Mouse (Mus musculus): Measurements from ENCODE around the gene Bphl. TPM values are rescaled to one million over a fixed set of nuclear protein-coding genes. Genes with fewer than 3 reads are reported as not detected.
A peak's percentile ranks its signal among the peaks of the same experiment; 100 is the strongest.

Gene Bphl
- 34.4 and 44.0 TPM in 2 replicates for polyA plus RNA-seq (2016; fragmentation: Nextera tagmentation; extraction: Ambion mirVana)

- peaks cover 4% of the 10 kb centered on the region; the same call in 1 of the 2 replicates for H3K9me3 ChIP-seq (replicated peaks)
- H3K27me3 ChIP-seq, result no peaks in the 10 kb centered on the region
- ATAC-seq (ENCODE audit: low FRiP score), result peak; percentile 96
- H3K4me3 ChIP-seq, result peak within 1 kb of the TSS; percentile 65
- peak within 1 kb of the TSS; percentile 84 for H3K27ac ChIP-seq
- peak within 1 kb of the TSS; percentile 80 for H3K9ac ChIP-seq
- 0 out of 2 replicates have a peak, but pooled peaks cover 7% of the 10 kb centered on the region for H3K36me3 ChIP-seq
- under 1% methylated on average over 37 of the region's 37 CpGs for WGBS
- H3K4me2 ChIP-seq (replicated peaks), result peak within 1 kb of the TSS; percentile 77
- H3K4me1 ChIP-seq, result peaks cover 19% of the 10 kb centered on the region
Measured at GRCm38 (mm10) chr13:34037172-34038055, at the start of gene Bphl. Gene Bphl (plus strand): TSS chr13:34037597.

GRCm38 (mm10) chr13:33989625-33990024 is 47.8 kb upstream of the Bphl start:
- Histone ChIP-seq H3K4me1 (no peaks in the 10 kb centered on the region), H3K9ac (no peak overlapping the region), H3K36me3 (0 out of 2 replicates have a peak, but pooled peaks cover 4% of the 10 kb centered on the region), H3K9me3 (replicated peaks) (no peaks in the 10 kb centered on the region), H3K4me2 (replicated peaks) (no peak overlapping the region), H3K27me3 (no peaks in the 10 kb centered on the region), H3K4me3 (no peak overlapping the region), H3K27ac (no peak overlapping the region)
- 85% methylated on average over 5 of the region's 5 CpGs for WGBS
- no peak for ATAC-seq (ENCODE audit: low FRiP score)

- 13% methylated on average over 1 of the region's 1 CpGs for WGBS
- Histone ChIP-seq H3K36me3 (0 out of 2 replicates have a peak, but pooled peaks cover 9% of the 10 kb centered on the region), H3K9me3 (replicated peaks) (no peaks in the 10 kb centered on the region), H3K4me2 (replicated peaks) (no peak overlapping the region), H3K4me3 (no peak overlapping the region), H3K27me3 (no peaks in the 10 kb centered on the region), H3K4me1 (no peaks in the 10 kb centered on the region), H3K27ac (no peak overlapping the region), H3K9ac (no peak overlapping the region)
- ATAC-seq (ENCODE audit: low FRiP score), result no peak
Measured at GRCm38 (mm10) chr13:33995197-33995596, 42.2 kb upstream of the Bphl start.

- Histone ChIP-seq H3K36me3 (0 out of 2 replicates have a peak, but pooled peaks cover 5% of the 10 kb centered on the region), H3K4me2 (replicated peaks) (peak within 1 kb of the TSS; percentile 74), H3K4me3 (peak within 1 kb of the TSS; percentile 97), H3K9ac (peak within 1 kb of the TSS; percentile 90), H3K4me1 (peaks cover 12% of the 10 kb centered on the region), H3K27me3 (no peaks in the 10 kb centered on the region), H3K9me3 (replicated peaks) (no peaks in the 10 kb centered on the region), H3K27ac (peak within 1 kb of the TSS; percentile 90)
- ATAC-seq (ENCODE audit: low FRiP score), result peak; percentile 97
- WGBS, result under 1% methylated on average over 92 of the region's 92 CpGs
Measured at GRCm38 (mm10) chr13:34002058-34003006, 35.1 kb upstream of the Bphl start, which contains the start of the genes Ripk1 and Serpinb6a. Gene Ripk1 (plus strand): TSS chr13:34002363. Gene Serpinb6a (minus strand): TSS chr13:34002794.

GRCm38 (mm10) chr13:34003058-34003457 is 34.3 kb upstream of the Bphl start:
- H3K9ac ChIP-seq, result peak overlapping the region; percentile 90
- peaks cover 12% of the 10 kb centered on the region for H3K4me1 ChIP-seq
- ATAC-seq (ENCODE audit: low FRiP score), result 0 out of 2 replicates have a peak, but pooled peaks have one; percentile 8
- 17% methylated on average over 5 of the region's 5 CpGs for WGBS
- peak overlapping the region; percentile 97 for H3K4me3 ChIP-seq
- 0 out of 2 replicates have a peak overlapping the region, but pooled peaks have one; percentile 52 for H3K27ac ChIP-seq
- no peaks in the 10 kb centered on the region for H3K36me3 ChIP-seq
- H3K27me3 ChIP-seq, result no peaks in the 10 kb centered on the region
- H3K4me2 ChIP-seq (replicated peaks), result peak overlapping the region; percentile 74
- H3K9me3 ChIP-seq (replicated peaks), result no peaks in the 10 kb centered on the region

GRCm38 (mm10) chr13:34007234-34007633 is 30.2 kb upstream of the Bphl start:
- peaks cover 5% of the 10 kb centered on the region for H3K4me1 ChIP-seq
- no peak for ATAC-seq (ENCODE audit: low FRiP score)
- no peak overlapping the region for H3K4me2 ChIP-seq (replicated peaks)
- peaks cover 10% of the 10 kb centered on the region; the same call in 1 of the 2 replicates for H3K36me3 ChIP-seq
- no peaks in the 10 kb centered on the region for H3K9me3 ChIP-seq (replicated peaks)
- H3K27me3 ChIP-seq, result no peaks in the 10 kb centered on the region
- no peak overlapping the region for H3K27ac ChIP-seq
- H3K9ac ChIP-seq, result no peak overlapping the region
- WGBS, result 64% methylated on average over 2 of the region's 2 CpGs
- H3K4me3 ChIP-seq, result no peak overlapping the region

- Histone ChIP-seq H3K36me3 (peaks cover 38% of the 10 kb centered on the region), H3K27me3 (no peaks in the 10 kb centered on the region), H3K4me1 (no peaks in the 10 kb centered on the region), H3K9ac (no peak overlapping the region), H3K4me2 (replicated peaks) (no peak overlapping the region), H3K27ac (no peak overlapping the region), H3K4me3 (no peak overlapping the region), H3K9me3 (replicated peaks) (no peaks in the 10 kb centered on the region)
- WGBS, result 95% methylated on average over 9 of the region's 9 CpGs
- ATAC-seq (ENCODE audit: low FRiP score), result no peak
Measured at GRCm38 (mm10) chr13:34016927-34017569, 20.3 kb upstream of the Bphl start.

- no peak for ATAC-seq (ENCODE audit: low FRiP score)
- no peaks in the 10 kb centered on the region for H3K4me1 ChIP-seq
- no peak overlapping the region for H3K4me3 ChIP-seq
- H3K36me3 ChIP-seq, result peaks cover 38% of the 10 kb centered on the region
- no peaks in the 10 kb centered on the region for H3K9me3 ChIP-seq (replicated peaks)
- no peak overlapping the region for H3K27ac ChIP-seq
- no peaks in the 10 kb centered on the region for H3K27me3 ChIP-seq
- WGBS, result 89% methylated on average over 1 of the region's 1 CpGs
- no peak overlapping the region for H3K9ac ChIP-seq
- H3K4me2 ChIP-seq (replicated peaks), result no peak overlapping the region
Measured at GRCm38 (mm10) chr13:34018521-34018920, 18.9 kb upstream of the Bphl start.

GRCm38 (mm10) chr13:34021998-34022397 is 15.4 kb upstream of the Bphl start:
- Histone ChIP-seq H3K4me2 (replicated peaks) (no peak overlapping the region), H3K36me3 (peaks cover 27% of the 10 kb centered on the region), H3K9me3 (replicated peaks) (no peaks in the 10 kb centered on the region), H3K9ac (no peak overlapping the region), H3K4me1 (no peaks in the 10 kb centered on the region), H3K4me3 (no peak overlapping the region), H3K27ac (no peak overlapping the region), H3K27me3 (no peaks in the 10 kb centered on the region)
- WGBS, result 90% methylated on average over 2 of the region's 2 CpGs
- no peak for ATAC-seq (ENCODE audit: low FRiP score)

- H3K9me3 ChIP-seq (replicated peaks), result no peaks in the 10 kb centered on the region
- no peak overlapping the region for H3K27ac ChIP-seq
- WGBS, result 65% methylated on average over 2 of the region's 2 CpGs
- no peak overlapping the region for H3K4me3 ChIP-seq
- H3K27me3 ChIP-seq, result no peaks in the 10 kb centered on the region
- H3K4me1 ChIP-seq, result peaks cover 4% of the 10 kb centered on the region; the same call in 1 of the 2 replicates
- H3K4me2 ChIP-seq (replicated peaks), result no peak overlapping the region
- ATAC-seq (ENCODE audit: low FRiP score), result no peak
- peaks cover 27% of the 10 kb centered on the region; the same call in 1 of the 2 replicates for H3K36me3 ChIP-seq
- H3K9ac ChIP-seq, result no peak overlapping the region
Measured at GRCm38 (mm10) chr13:34032041-34032440, 5.4 kb upstream of the Bphl start.

GRCm38 (mm10) chr13:34035424-34035823 is 2.0 kb upstream of the Bphl start:
- 86% methylated on average over 3 of the region's 3 CpGs for WGBS
- Histone ChIP-seq H3K9ac (no peak overlapping the region), H3K27ac (no peak overlapping the region), H3K9me3 (replicated peaks) (peaks cover 4% of the 10 kb centered on the region; the same call in 1 of the 2 replicates), H3K4me2 (replicated peaks) (no peak overlapping the region), H3K27me3 (no peaks in the 10 kb centered on the region), H3K4me1 (peaks cover 19% of the 10 kb centered on the region), H3K36me3 (0 out of 2 replicates have a peak, but pooled peaks cover 17% of the 10 kb centered on the region), H3K4me3 (no peak overlapping the region)
- ATAC-seq (ENCODE audit: low FRiP score), result no peak

Data from hindbrain, embryonic 12.5 days (tissue).